Mouse (Mus musculus) cerebellum, adult 2 months (tissue): ENCODE measurements around the gene Spdye4c. TPM values are rescaled to one million over a fixed set of nuclear protein-coding genes. Genes with fewer than 3 reads are reported as not detected.

ENCODE experiments used
- DNase-seq, 2 experiments: peaks; one replicate each; pipeline ENCODE4 v3.0.0; 2021
- H3K27ac ChIP-seq: fragments of 200-500 bp; 2 replicates; pipeline ENCODE4 v1.5.1; 2012; ENCODE audit warnings: low read length, control low read depth, inconsistent platforms; ENCODE audit not compliant: insufficient read depth
- H3K27me3 ChIP-seq: fragments of 200-500 bp; 2 replicates; pipeline ENCODE4 v1.6.1; 2012; ENCODE audit warnings: inconsistent platforms, mild to moderate bottlenecking, low read length, moderate library complexity; ENCODE audit not compliant: control insufficient read depth, insufficient read depth
- H3K4me1 ChIP-seq: fragments of 200-500 bp; 2 replicates; pipeline ENCODE4 v1.6.1; 2011; ENCODE audit warnings: low read length; ENCODE audit not compliant: control insufficient read depth, insufficient read depth
- H3K4me3 ChIP-seq: fragments of 200-500 bp; replicated peaks from 2 replicates; pipeline ENCODE3; 2011; ENCODE audit warnings: mild to moderate bottlenecking, low read depth, low read length, control low read depth; ENCODE audit not compliant: insufficient read depth
- CTCF ChIP-seq: fragments of 200-500 bp; IDR thresholded peaks from 2 replicates; pipeline ENCODE4 v1.5.1; 2011; ENCODE audit warnings: low read depth, mild to moderate bottlenecking, control low read depth, low read length, moderate library complexity, borderline replicate concordance; ENCODE audit not compliant: insufficient read depth
- POLR2A ChIP-seq: fragments of 200-500 bp; IDR thresholded peaks from 2 replicates; pipeline ENCODE4 v1.6.1; 2011; ENCODE audit warnings: low read length, control low read depth, borderline replicate concordance; ENCODE audit not compliant: insufficient read depth
- WGBS: fragments of 180-500 bp; shearing (Covaris S2); methylation state at CpG from one replicate; pipeline ENCODE4 v1.1.7; 2018; 5-methylcytosine and 5-hydroxymethylcytosine counted together
- polyA plus RNA-seq: library from polyadenylated mRNA; depleted of rRNA; stranded (reverse); fragments of >200 nt; gene quantifications from 2 replicates; pipeline ENCODE4 v1.2.3, GENCODE M21; 2012; rRNA removed

Gene Spdye4c
- polyA plus RNA-seq, 1 experiment = not detected

DNA sequence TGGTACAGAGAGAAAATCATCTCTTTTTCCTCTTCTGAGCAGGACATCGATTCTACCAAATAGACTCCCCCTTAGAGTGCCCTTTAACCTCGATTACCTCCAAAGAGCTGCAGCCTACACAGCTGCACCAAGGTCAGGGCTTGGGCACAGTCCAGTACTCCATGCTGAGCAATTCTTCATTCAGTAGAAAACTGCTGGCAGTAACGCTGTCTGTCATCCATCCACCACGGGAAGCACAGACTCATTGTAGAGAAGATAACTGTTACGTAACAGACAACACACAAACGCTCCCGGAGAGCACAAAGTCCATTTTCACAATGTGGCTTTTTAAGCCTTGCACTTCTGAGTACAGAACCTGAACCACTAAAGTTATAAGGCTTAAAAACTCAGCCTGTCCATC is 21.3 kb downstream of the Spdye4c start:
- no peaks in the 10 kb centered on the region for H3K4me1 ChIP-seq
- no peaks in the 10 kb centered on the region for H3K27me3 ChIP-seq
- H3K4me3 ChIP-seq = no peak overlapping the region
- TF ChIP-seq CTCF (no peak), POLR2A (no peak)
- H3K27ac ChIP-seq = no peak overlapping the region
- no peak for DNase-seq
- 62% methylated on average over 7 of the region's 7 CpGs for WGBS

DNA sequence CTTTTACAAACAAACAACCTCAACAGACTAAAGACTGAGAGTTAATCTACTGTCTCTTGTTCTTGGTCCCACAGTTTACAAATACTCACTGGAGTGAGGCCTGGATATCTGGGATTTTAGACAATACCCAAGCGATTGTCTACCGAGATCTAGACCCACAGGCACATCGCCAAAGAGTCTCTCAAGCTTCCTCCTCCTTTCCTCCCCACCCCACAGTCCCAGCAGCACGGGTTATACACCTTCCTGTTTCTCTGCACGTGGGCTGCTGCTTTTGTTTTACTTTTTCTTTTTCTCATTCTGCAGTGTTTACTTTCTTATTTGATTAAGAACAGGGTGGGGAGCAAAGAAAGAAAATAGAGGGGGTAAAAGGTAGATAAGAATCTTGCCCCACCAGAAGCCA is 22.4 kb downstream of the Spdye4c start:
- no peak for TF ChIP-seq CTCF
- no peak for TF ChIP-seq POLR2A
- no peak for DNase-seq
- no peak overlapping the region for H3K4me3 ChIP-seq
- no peak overlapping the region for H3K27ac ChIP-seq
- H3K4me1 ChIP-seq = no peaks in the 10 kb centered on the region
- WGBS = 81% methylated on average over 5 of the region's 5 CpGs
- no peaks in the 10 kb centered on the region for H3K27me3 ChIP-seq

DNA sequence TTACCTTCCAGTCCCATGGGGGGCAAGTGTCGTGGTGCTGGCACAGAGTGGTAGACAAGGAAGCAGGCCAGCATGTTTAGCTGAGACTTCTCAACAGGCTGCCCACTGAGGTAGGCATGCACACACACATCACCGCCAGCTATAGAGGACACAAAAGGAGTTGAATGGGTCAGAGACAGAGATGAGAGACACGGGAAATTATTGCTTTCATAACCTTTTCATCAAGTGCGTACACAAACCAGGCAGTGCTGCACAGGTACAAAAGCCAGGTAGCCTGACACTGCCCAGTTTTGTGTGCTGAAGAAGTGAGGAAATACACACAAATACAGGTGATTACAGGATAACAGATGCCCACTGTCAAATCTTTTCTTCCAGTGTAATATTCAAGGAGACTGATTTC is 24.4 kb downstream of the Spdye4c start:
- Histone ChIP-seq H3K4me1 (no peaks in the 10 kb centered on the region), H3K4me3 (no peak overlapping the region), H3K27me3 (no peaks in the 10 kb centered on the region), H3K27ac (no peak overlapping the region)
- no peak for DNase-seq
- TF ChIP-seq POLR2A (no peak), CTCF (no peak)
- 76% methylated on average over 4 of the region's 4 CpGs for WGBS

DNA sequence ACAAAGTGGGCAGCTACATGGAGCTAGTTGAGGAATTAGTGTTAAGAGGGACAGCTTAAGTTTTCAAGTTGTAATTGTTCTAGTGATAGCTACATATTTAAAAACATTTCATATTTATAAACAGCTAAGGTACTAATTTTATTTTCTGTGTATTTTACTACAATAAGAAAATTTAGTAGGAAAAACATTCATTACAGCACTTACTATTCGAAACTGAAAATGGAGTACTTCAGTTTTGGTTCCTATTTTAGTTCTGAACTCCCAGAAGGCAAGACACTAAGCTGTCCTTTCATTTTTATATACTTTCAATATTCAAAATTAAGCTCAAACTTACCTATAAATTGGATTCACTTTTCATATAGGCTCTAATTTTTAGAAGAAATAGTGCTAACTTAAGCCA is 29.6 kb downstream of the Spdye4c start:
- Histone ChIP-seq H3K4me3 (no peak overlapping the region), H3K27ac (no peak overlapping the region), H3K4me1 (no peaks in the 10 kb centered on the region), H3K27me3 (no peaks in the 10 kb centered on the region)
- TF ChIP-seq CTCF (no peak), POLR2A (no peak)
- DNase-seq = no peak
- 98% methylated on average over 1 of the region's 1 CpGs for WGBS

Other genes with a start within 250 kb of the Spdye4c start
- gene Anapc1, start 96.2 kb downstream of the Spdye4c start, polyA plus RNA-seq = 49.7 and 53.3 TPM in 2 replicates
- gene Mertk, start 107.7 kb downstream of the Spdye4c start, polyA plus RNA-seq = 6.1 and 8.7 TPM in 2 replicates
- gene Tmem87b, start 226.9 kb downstream of the Spdye4c start, polyA plus RNA-seq = 28.0 and 28.7 TPM in 2 replicates